Mouse (Mus musculus) lung, postnatal 10 days (tissue): ENCODE data around the gene Gldn.
A peak's percentile ranks its signal among the peaks of the same experiment; 100 is the strongest.

ENCODE experiments used
- DNase-seq: peaks from one replicate; pipeline ENCODE4 v3.0.0; 2021

Gene Gldn

GRCm38 (mm10) chr9:54286331-54286987 is at the start of gene Gldn:
Gene Gldn (plus strand): TSS chr9:54286486.
- DNase-seq = no peak

GRCm38 (mm10) chr9:54244869-54245665 is 41.2 kb upstream of the Gldn start:
- DNase-seq = no peak

- no peak for DNase-seq
These were observed 21.5 kb upstream of the Gldn start for GRCm38 (mm10) chr9:54264754-54265153.

GRCm38 (mm10) chr9:54268010-54268409 is 18.3 kb upstream of the Gldn start, which contains the start of gene Cyp19a1:
Gene Cyp19a1 (minus strand): TSS chr9:54268110.
- DNase-seq = no peak

GRCm38 (mm10) chr9:54269987-54270386 is 16.3 kb upstream of the Gldn start:
- DNase-seq = no peak

GRCm38 (mm10) chr9:54270889-54271288 is 15.4 kb upstream of the Gldn start:
- DNase-seq = peak; percentile 6

- no peak for DNase-seq
These were observed 11.0 kb upstream of the Gldn start for GRCm38 (mm10) chr9:54275283-54275682.

GRCm38 (mm10) chr9:54279046-54279589 is 7.2 kb upstream of the Gldn start:
- DNase-seq = no peak

GRCm38 (mm10) chr9:54287804-54288203 is 1.5 kb downstream of the Gldn start:
- no peak for DNase-seq

GRCm38 (mm10) chr9:54299389-54299788 is 13.1 kb downstream of the Gldn start:
- DNase-seq = no peak

- DNase-seq = no peak
These were observed 13.5 kb downstream of the Gldn start for GRCm38 (mm10) chr9:54299792-54300191.

- peak; percentile 18 for DNase-seq
These were observed 15.0 kb downstream of the Gldn start for GRCm38 (mm10) chr9:54301255-54301654.

- DNase-seq = no peak
These were observed 21.9 kb downstream of the Gldn start for GRCm38 (mm10) chr9:54308209-54308608.

GRCm38 (mm10) chr9:54308751-54309358 is 22.6 kb downstream of the Gldn start:
- no peak for DNase-seq

GRCm38 (mm10) chr9:54316363-54316762 is 30.1 kb downstream of the Gldn start:
- no peak for DNase-seq

GRCm38 (mm10) chr9:54323456-54323855 is 37.2 kb downstream of the Gldn start:
- no peak for DNase-seq

- no peak for DNase-seq
These were observed 42.9 kb downstream of the Gldn start for GRCm38 (mm10) chr9:54329201-54329600.

GRCm38 (mm10) chr9:54335582-54335981 is 49.3 kb downstream of the Gldn start:
- no peak for DNase-seq

GRCm38 (mm10) chr9:54336532-54337144 is 50.4 kb downstream of the Gldn start:
- peak; percentile 57 for DNase-seq

- no peak for DNase-seq
These were observed 55.7 kb downstream of the Gldn start for GRCm38 (mm10) chr9:54342026-54342425.

- no peak for DNase-seq
These were observed 70.5 kb downstream of the Gldn start for GRCm38 (mm10) chr9:54356756-54357155.
